Mouse (Mus musculus): ENCODE results near the gene Galnt17.

- TF ChIP-seq CTCF (IDR thresholded peaks at IDR 0.05) (no peak), EP300 (IDR thresholded peaks at IDR 0.05) (no peak)
Measured at GRCm38 (mm10) chr5:131248416-131248815, 59.9 kb downstream of the Galnt17 start.
